Mouse (Mus musculus): ENCODE data around the gene BC029722.

- no peak for TF ChIP-seq POLR2A (IDR thresholded peaks at IDR 0.05; ENCODE audit: low read depth, low read length)
- no peak for TF ChIP-seq CTCF (IDR thresholded peaks at IDR 0.05; ENCODE audit: extremely low read depth, insufficient read depth, insufficient read length, insufficient replicate concordance)
These were observed 6.8 kb upstream of the BC029722 start for GRCm38 (mm10) chr2:155825904-155826629.
